Mouse (Mus musculus): ENCODE measurements at regions not wholly inside any gene's neighbourhood (a gene's known extent, or its start where the extent isn't known, plus 50 kb on each side); places are given as distances from the start of the nearest gene placed in this dataset.

GRCm38 (mm10) chr13:31248996-31249395 is 275.0 kb downstream of the Gm5447 start:
- no peak for ATAC-seq

- no peak for ATAC-seq
Measured at GRCm38 (mm10) chr13:31249525-31249924, 275.5 kb downstream of the Gm5447 start.

GRCm38 (mm10) chr13:31254016-31254415 is 280.0 kb downstream of the Gm5447 start:
- ATAC-seq, result no peak

GRCm38 (mm10) chr13:31254744-31255143 is 280.7 kb downstream of the Gm5447 start:
- no peak for ATAC-seq

- ATAC-seq, result no peak
Measured at GRCm38 (mm10) chr13:31255506-31255905, 281.5 kb downstream of the Gm5447 start.

DNA sequence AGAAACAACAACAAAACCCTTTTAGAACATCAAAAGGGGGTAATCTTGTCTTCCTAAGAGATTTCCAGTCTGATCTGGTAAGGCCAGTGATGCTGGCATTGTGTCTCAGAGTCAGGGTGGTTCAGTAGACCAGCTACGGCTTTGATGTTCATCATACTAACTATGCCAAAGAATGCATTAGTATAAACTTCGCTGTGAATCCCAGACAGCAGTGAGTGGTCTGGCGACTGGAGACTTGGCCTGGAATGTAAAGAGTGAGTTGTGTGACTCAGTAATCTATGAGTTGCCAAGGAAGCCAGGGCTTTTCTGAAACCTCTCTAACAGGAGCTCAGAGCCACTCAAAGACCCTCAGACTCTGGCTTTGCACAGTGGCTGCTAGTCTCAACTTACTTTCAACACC is 288.1 kb upstream of the Foxq1 start:
- no peak for ATAC-seq

GRCm38 (mm10) chr13:31276005-31276644 is 279.8 kb upstream of the Foxq1 start:
- no peak for ATAC-seq

DNA sequence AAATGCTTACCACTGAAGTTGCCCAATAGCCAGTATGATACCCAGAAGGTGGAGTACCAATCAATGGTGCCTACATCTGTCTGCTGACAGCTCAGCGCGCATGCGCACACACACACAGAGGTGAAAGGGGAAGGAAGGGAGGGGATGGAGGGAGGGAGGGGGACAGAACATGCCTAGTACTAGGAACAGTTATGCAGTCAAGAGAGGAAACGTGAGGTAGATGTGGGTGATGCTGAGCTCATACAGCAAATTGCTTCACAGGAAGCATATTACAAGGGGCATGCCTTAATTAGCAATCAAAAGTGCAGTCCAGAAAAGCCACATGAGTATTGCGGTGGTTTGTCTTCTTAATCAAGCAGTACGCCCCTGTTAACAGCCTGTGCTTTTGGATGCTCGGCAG is 265.3 kb upstream of the Foxq1 start:
- ATAC-seq, result no peak

- no peak for ATAC-seq
Measured at GRCm38 (mm10) chr13:31292584-31293387, 263.1 kb upstream of the Foxq1 start.

DNA sequence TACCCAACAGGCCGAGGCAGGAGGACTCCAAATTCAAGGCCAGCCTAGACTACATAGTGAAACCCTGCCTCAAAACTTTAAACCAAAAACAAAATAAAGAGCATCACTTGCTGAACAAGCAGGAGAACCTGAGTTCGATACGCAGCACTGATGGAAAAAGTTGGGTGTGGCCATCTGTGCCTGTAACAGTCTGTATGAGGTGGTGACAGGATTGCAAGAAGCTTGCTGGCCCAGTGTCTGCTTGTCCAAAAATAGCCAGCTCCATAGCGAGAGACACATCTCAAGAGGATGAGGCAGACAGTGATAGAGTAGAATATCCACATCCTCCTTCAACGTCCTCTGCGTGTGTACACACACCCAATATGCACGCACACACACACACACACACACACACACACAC is 261.9 kb upstream of the Foxq1 start:
- ATAC-seq, result no peak

DNA sequence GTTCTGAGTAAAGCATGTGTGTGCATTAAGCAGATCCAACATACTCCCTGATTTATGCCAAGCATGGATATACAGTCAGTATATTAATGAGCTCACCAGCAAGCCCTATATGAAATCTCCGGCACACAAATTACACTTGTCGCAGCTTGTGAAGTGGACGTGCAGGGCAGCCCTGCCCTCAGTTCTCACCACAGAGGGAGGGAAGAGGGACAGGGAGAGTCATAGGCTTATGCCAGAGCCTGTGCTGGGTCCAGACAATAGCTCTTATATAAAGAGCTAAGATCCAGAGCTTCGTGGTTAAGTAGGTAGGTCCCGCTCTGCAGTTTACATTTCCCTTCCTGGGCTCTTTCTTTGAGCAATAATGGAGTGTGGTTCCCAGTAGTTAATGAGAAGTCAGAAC is 252.7 kb upstream of the Foxq1 start:
- ATAC-seq, result no peak

DNA sequence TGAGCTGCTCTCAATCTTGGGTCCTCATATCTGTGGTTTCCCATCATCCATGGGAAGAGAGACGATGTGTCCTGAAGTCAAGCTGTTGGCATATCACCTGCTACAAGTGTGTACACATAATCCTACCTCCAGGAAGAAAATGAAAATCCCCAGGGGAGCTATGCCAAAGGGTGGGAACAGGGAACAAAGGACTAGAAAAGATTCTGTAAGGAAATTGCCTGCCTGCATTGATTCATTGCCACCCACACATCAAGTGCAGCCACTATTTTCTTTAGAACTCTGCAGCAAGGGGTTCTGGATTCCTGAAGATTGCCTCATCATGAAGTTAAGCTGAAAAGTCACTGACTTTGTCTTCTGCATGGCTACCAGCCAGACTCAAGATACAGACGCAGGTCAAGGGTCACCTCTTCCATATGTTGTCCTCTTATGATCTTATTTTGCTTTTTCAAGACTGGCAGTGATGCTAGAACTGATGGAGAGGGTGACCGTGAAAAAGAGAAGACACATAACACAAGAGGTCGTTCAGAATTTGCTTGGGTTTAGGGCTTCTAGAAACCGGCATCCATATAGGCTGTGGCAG is 251.6 kb upstream of the Foxq1 start:
- ATAC-seq, result no peak

DNA sequence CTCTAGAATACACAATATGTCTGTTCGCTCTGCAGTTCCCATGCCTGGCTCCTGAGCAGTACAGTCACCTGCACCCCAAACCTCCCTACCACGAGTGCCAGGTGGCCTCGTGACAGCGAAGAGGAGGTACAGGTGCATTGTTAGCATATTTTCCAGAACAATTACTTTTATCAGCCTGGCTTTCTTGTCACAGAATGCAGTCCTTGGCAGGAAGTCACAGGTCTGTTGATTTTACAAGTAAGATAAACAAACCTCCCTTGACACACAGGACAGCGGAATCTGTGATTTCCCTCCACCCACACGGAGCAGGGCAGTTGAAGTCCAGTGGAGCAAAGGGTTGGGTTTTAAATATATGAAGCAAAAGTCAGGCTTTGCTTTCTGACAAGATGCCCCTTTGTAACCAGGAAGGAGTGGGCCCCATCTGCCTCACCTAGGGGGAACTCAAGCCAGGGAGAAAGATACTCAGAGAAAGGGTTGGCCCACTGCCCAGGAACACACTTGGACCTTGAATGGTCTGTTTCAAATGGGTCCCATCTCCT is 246.8 kb upstream of the Foxq1 start:
- no peak for ATAC-seq

DNA sequence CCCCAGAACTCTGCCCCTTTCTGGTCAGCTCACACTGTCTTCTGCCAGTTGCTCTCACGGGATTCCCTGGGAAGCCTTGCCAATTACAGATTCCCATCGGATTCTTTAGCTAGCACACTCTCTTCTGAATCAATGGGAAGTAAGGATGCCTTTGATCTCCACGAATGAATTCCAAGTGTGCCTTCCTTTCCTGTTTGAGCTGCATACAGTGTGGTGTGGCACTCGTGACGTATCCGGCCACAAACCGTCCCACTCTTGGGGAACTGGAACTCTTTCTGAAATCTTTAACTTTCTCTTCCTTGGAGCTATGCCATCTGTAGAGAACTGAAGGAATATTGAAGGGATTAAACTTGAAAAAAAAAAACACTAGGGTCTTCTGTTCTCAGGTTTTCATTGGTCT is 243.2 kb upstream of the Foxq1 start:
- ATAC-seq, result no peak

DNA sequence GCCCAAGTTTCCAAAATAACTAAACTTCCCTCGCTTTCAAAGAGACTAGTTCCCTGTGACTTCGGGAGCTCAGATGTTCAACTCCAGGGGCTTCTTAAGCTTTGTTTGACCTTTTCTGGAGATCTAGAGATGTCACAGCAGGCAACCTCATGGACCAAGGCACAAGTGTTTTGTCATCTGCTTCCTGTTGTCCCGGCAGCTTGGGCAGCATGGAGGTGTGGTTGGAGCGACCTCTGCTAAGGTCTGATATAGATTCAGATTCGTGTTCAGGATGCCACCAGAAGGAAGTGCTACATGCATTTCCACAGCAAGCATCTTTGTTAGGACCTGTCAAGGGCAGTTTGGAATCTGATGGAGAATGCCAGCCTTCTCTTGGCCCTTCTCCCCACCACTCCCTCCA is 242.1 kb upstream of the Foxq1 start:
- ATAC-seq, result no peak

GRCm38 (mm10) chr13:31317066-31317465 is 238.9 kb upstream of the Foxq1 start:
- no peak for ATAC-seq

DNA sequence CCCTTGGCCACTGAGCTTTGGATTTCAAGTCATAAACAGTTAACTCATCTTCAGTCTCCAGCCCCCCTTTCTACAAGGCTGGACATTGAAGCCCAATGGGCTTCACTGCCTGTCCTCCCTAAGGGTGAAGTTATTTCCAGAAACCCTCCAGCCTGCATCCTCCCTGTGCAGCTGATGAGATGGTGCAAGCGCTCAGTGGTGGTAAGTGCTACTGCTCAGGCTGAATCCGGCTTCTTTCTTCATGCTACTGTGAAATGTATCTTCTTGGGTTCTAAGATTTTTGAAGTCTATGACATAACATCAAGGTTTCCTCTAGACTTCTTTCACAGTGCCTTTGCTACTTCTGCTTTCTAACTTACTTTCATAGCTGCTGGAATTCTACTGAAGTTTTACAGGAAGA is 237.9 kb upstream of the Foxq1 start:
- no peak for ATAC-seq

DNA sequence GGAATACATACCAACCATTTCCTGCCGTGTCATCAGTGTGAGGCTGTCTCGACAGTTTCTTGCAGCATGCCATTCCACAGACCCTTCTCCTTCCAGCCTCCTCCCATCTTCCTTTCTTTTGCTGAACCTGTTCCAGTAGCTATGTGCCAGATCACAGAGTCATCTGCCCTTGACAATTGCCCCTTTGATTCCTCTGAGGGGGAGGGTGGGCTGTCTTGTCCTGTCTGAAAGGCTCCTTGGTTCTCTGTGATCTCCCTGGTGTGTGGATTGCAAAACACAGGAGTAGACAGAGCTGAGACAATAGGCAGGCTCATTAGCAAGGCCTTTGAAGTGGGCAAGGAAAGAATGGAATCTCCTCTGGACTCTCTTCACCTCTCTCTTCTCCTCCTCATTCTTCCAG is 234.5 kb upstream of the Foxq1 start:
- no peak for ATAC-seq

- no peak for ATAC-seq
Measured at GRCm38 (mm10) chr13:31326269-31326851, 229.6 kb upstream of the Foxq1 start.

DNA sequence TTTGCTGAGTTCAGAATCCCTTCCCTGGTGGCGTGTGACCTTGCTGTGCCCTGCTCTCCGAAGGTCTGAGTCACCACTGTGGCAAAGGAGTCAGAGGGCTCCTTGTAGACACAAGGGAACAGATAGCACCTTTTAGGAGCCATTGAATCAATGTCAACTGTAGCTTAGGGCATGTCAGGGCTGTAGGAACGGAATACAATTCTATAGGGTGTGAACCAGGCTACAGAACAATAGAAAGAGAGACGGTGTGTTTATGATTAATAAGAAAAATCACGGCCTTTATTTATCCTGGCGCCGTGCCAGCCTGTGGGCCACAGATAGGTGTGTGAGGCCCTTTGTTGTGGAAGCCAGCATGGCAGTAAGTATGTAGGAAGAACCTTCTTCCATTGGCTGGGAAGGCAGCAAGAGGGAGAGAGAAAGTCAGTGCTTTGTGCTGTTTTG is 228.4 kb upstream of the Foxq1 start:
- no peak for ATAC-seq

GRCm38 (mm10) chr13:31328756-31329155 is 227.2 kb upstream of the Foxq1 start:
- no peak for ATAC-seq

DNA sequence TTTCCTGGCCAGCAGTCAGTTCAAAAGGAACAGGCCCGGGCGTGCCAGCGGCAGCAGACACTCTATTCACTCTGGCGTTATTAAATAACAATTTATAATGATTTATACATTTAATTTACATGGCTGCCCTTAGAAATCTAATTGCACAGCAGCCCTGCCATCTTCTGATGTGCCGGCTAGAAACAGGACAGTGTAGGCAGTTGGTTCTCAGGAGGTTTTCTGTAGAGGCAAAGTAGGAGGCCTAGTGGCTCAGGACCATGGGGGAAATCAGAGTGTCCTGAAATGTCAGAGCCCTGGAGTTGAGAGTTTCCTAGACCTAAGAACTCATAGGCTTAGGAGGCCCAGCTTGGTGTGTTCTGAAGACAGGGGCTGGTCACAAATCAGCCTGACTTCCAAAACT is 225.2 kb upstream of the Foxq1 start:
- ATAC-seq, result no peak

DNA sequence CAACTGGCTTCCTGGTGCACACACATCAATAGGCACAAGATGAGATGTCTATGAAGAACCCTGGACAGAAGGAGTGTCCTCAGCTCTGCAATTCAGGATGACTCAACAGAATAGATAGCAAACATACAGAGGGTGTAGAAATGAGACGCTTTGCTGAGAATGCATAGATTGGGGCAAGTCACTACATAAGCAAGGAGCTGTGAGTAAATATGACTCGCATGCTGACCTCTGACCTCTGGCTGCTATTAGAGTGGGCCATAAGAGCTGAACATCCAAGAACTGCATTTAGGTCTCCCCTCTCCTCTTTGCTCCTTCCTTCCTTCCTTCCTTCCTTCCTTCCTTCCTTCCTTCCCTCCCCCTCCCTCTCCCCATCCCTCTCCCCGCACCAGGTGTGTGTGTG is 221.0 kb upstream of the Foxq1 start:
- ATAC-seq, result no peak
